Mouse (Mus musculus) forebrain, embryonic 16.5 days (tissue): ENCODE measurements around the gene Cela2a. TPM values are rescaled to one million over a fixed set of nuclear protein-coding genes. Genes with fewer than 3 reads are reported as not detected.

ENCODE experiments used
- ATAC-seq: fragments of 200-750 bp; cut with Nextera tagmentation; 2 replicates; pipeline ENCODE4 v1.8.0; 2017; ENCODE audit warnings: mild to moderate bottlenecking, moderate library complexity
- H3K27ac ChIP-seq: fragments of 300-500 bp; sonication (generic); 2 replicates; pipeline ENCODE4 v1.5.1; 2014; ENCODE audit warnings: low read length, control low read depth
- H3K27me3 ChIP-seq: fragments of 300-500 bp; sonication (generic); replicated peaks from 2 replicates; pipeline ENCODE4 v1.6.1; 2014; ENCODE audit warnings: low read length; ENCODE audit not compliant: control insufficient read depth, insufficient read depth
- H3K36me3 ChIP-seq: fragments of 300-500 bp; sonication (generic); 2 replicates; pipeline ENCODE4 v1.6.1; 2014; ENCODE audit not compliant: control insufficient read depth, insufficient read depth
- H3K4me1 ChIP-seq: fragments of 300-500 bp; sonication (generic); replicated peaks from 2 replicates; pipeline ENCODE4 v1.6.1; 2014; ENCODE audit warnings: low read length; ENCODE audit not compliant: control insufficient read depth, insufficient read depth
- H3K4me2 ChIP-seq: fragments of 300-500 bp; sonication (generic); 2 replicates; pipeline ENCODE4 v1.6.1; 2014; ENCODE audit warnings: mild to moderate bottlenecking, low read length, control low read depth
- H3K4me3 ChIP-seq: fragments of 300-500 bp; sonication (generic); replicated peaks from 2 replicates; pipeline ENCODE4 v1.5.1; 2014; ENCODE audit warnings: mild to moderate bottlenecking, low read length, control low read depth
- H3K9ac ChIP-seq: fragments of 300-500 bp; sonication (generic); replicated peaks from 2 replicates; pipeline ENCODE4 v1.6.1; 2014; ENCODE audit warnings: low read depth, low read length, control low read depth
- H3K9me3 ChIP-seq: fragments of 300-500 bp; sonication (generic); 2 replicates; pipeline ENCODE4 v1.6.1; 2016; ENCODE audit warnings: low read length; ENCODE audit not compliant: control insufficient read depth
- WGBS: fragments of 180-500 bp; shearing (Covaris S2); extraction: QIAGEN DNeasy Blood & Tissue Kit; methylation state at CpG from one replicate; pipeline ENCODE4 v1.1.7; 2014; 5-methylcytosine and 5-hydroxymethylcytosine counted together
- polyA plus RNA-seq: library from polyadenylated mRNA; unstranded; fragments of >200 nt; fragmentation: Nextera tagmentation; extraction: Ambion mirVana; gene quantifications from 2 replicates; pipeline ENCODE4 v1.2.1, GENCODE M21; 2015

Gene Cela2a
- polyA plus RNA-seq, 1 experiment from 2014 or later, result not detected

GRCm38 (mm10) chr4:141816776-141817655, 8.9 kb downstream of the Cela2a start:
- no peak for ATAC-seq
- WGBS, result 54% methylated on average over 14 of the region's 14 CpGs
- H3K27ac ChIP-seq, result no peak overlapping the region
- no peak overlapping the region for H3K9ac ChIP-seq
- no peaks in the 10 kb centered on the region for H3K9me3 ChIP-seq
- H3K4me1 ChIP-seq, result no peaks in the 10 kb centered on the region
- no peak overlapping the region for H3K4me3 ChIP-seq
- H3K36me3 ChIP-seq, result no peaks in the 10 kb centered on the region
- no peaks in the 10 kb centered on the region for H3K27me3 ChIP-seq
- H3K4me2 ChIP-seq, result no peak overlapping the region

- Histone ChIP-seq H3K27ac (no peak overlapping the region), H3K4me3 (no peak overlapping the region), H3K4me1 (no peaks in the 10 kb centered on the region), H3K36me3 (no peaks in the 10 kb centered on the region), H3K9ac (no peak overlapping the region), H3K9me3 (no peaks in the 10 kb centered on the region), H3K27me3 (no peaks in the 10 kb centered on the region), H3K4me2 (no peak overlapping the region)
- no peak for ATAC-seq
- 91% methylated on average over 7 of the region's 7 CpGs for WGBS
Observed at GRCm38 (mm10) chr4:141816267-141816666, 9.7 kb downstream of the Cela2a start.

GRCm38 (mm10) chr4:141811375-141811774, 14.6 kb downstream of the Cela2a start:
- Histone ChIP-seq H3K27ac (no peak overlapping the region), H3K4me2 (no peak overlapping the region), H3K4me1 (no peaks in the 10 kb centered on the region), H3K9ac (no peak overlapping the region), H3K9me3 (no peaks in the 10 kb centered on the region), H3K36me3 (peaks cover 11% of the 10 kb centered on the region; the same call in 1 of the 2 replicates), H3K27me3 (no peaks in the 10 kb centered on the region), H3K4me3 (no peak overlapping the region)
- ATAC-seq, result no peak
- 97% methylated on average over 7 of the region's 7 CpGs for WGBS

GRCm38 (mm10) chr4:141810975-141811374, 15.0 kb downstream of the Cela2a start:
- 98% methylated on average over 2 of the region's 2 CpGs for WGBS
- H3K9me3 ChIP-seq, result no peaks in the 10 kb centered on the region
- H3K4me3 ChIP-seq, result no peak overlapping the region
- peaks cover 11% of the 10 kb centered on the region; the same call in 1 of the 2 replicates for H3K36me3 ChIP-seq
- no peak overlapping the region for H3K4me2 ChIP-seq
- ATAC-seq, result no peak
- H3K4me1 ChIP-seq, result no peaks in the 10 kb centered on the region
- H3K27ac ChIP-seq, result no peak overlapping the region
- no peaks in the 10 kb centered on the region for H3K27me3 ChIP-seq
- no peak overlapping the region for H3K9ac ChIP-seq

GRCm38 (mm10) chr4:141809850-141810464, 16.0 kb downstream of the Cela2a start:
- H3K27ac ChIP-seq, result no peak overlapping the region
- 72% methylated on average over 8 of the region's 8 CpGs for WGBS
- ATAC-seq, result no peak
- H3K27me3 ChIP-seq, result no peaks in the 10 kb centered on the region
- no peaks in the 10 kb centered on the region for H3K9me3 ChIP-seq
- H3K4me1 ChIP-seq, result no peaks in the 10 kb centered on the region
- no peak overlapping the region for H3K9ac ChIP-seq
- peaks cover 16% of the 10 kb centered on the region; the same call in 1 of the 2 replicates for H3K36me3 ChIP-seq
- H3K4me2 ChIP-seq, result no peak overlapping the region
- no peak overlapping the region for H3K4me3 ChIP-seq

- ATAC-seq, result no peak
- 95% methylated on average over 8 of the region's 8 CpGs for WGBS
- H3K4me2 ChIP-seq, result no peak overlapping the region
- H3K27me3 ChIP-seq, result no peaks in the 10 kb centered on the region
- H3K4me1 ChIP-seq, result no peaks in the 10 kb centered on the region
- H3K4me3 ChIP-seq, result no peak overlapping the region
- H3K36me3 ChIP-seq, result peaks cover 17% of the 10 kb centered on the region
- no peaks in the 10 kb centered on the region for H3K9me3 ChIP-seq
- no peak overlapping the region for H3K27ac ChIP-seq
- H3K9ac ChIP-seq, result no peak overlapping the region
Observed at GRCm38 (mm10) chr4:141805886-141806285, 20.1 kb downstream of the Cela2a start.

GRCm38 (mm10) chr4:141804105-141804504, 21.9 kb downstream of the Cela2a start:
- H3K9me3 ChIP-seq, result no peaks in the 10 kb centered on the region
- WGBS, result 83% methylated on average over 4 of the region's 4 CpGs
- no peaks in the 10 kb centered on the region for H3K27me3 ChIP-seq
- H3K9ac ChIP-seq, result no peak overlapping the region
- H3K36me3 ChIP-seq, result peaks cover 12% of the 10 kb centered on the region
- H3K4me1 ChIP-seq, result no peaks in the 10 kb centered on the region
- H3K27ac ChIP-seq, result no peak overlapping the region
- H3K4me3 ChIP-seq, result no peak overlapping the region
- no peak overlapping the region for H3K4me2 ChIP-seq
- no peak for ATAC-seq

GRCm38 (mm10) chr4:141797545-141797944, 28.4 kb downstream of the Cela2a start:
- peaks cover 9% of the 10 kb centered on the region for H3K4me1 ChIP-seq
- no peaks in the 10 kb centered on the region for H3K36me3 ChIP-seq
- no peaks in the 10 kb centered on the region for H3K9me3 ChIP-seq
- H3K27me3 ChIP-seq, result no peaks in the 10 kb centered on the region
- 92% methylated on average over 5 of the region's 5 CpGs for WGBS
- ATAC-seq, result no peak
- H3K4me2 ChIP-seq, result no peak overlapping the region
- H3K9ac ChIP-seq, result no peak overlapping the region
- no peak overlapping the region for H3K27ac ChIP-seq
- no peak overlapping the region for H3K4me3 ChIP-seq

- Histone ChIP-seq H3K4me3 (no peak overlapping the region), H3K9me3 (no peaks in the 10 kb centered on the region), H3K27ac (no peak overlapping the region), H3K27me3 (no peaks in the 10 kb centered on the region), H3K9ac (no peak overlapping the region), H3K36me3 (no peaks in the 10 kb centered on the region), H3K4me2 (no peak overlapping the region), H3K4me1 (peaks cover 9% of the 10 kb centered on the region)
- 87% methylated on average over 4 of the region's 4 CpGs for WGBS
- ATAC-seq, result no peak
Observed at GRCm38 (mm10) chr4:141796954-141797353, 29.0 kb downstream of the Cela2a start.
